Mouse (Mus musculus) liver, postnatal 0 days (tissue): ENCODE data around the gene Esp31. TPM values are rescaled to one million over a fixed set of nuclear protein-coding genes. Genes with fewer than 3 reads are reported as not detected.

ENCODE experiments used
- ATAC-seq: fragments of 200-750 bp; cut with Nextera tagmentation; 2 replicates; pipeline ENCODE4 v1.8.0; 2017; ENCODE audit warnings: mild to moderate bottlenecking, moderate library complexity
- DNase-seq: peaks from one replicate; pipeline ENCODE4 v3.0.0-alpha.2; 2016
- H3K27ac ChIP-seq: fragments of 300-500 bp; sonication (generic); 2 replicates; pipeline ENCODE4 v1.5.1; 2014; ENCODE audit warnings: antibody characterized with exemption, moderate library complexity, mild to moderate bottlenecking, low read depth
- H3K27me3 ChIP-seq: fragments of 300-500 bp; sonication (generic); 2 replicates; pipeline ENCODE4 v1.6.1; 2014; ENCODE audit warnings: low read length, control low read depth, mixed read lengths; ENCODE audit not compliant: insufficient read depth
- H3K36me3 ChIP-seq: fragments of 300-500 bp; sonication (generic); replicated peaks from 2 replicates; pipeline ENCODE4 v1.6.1; 2014; ENCODE audit warnings: mild to moderate bottlenecking, control low read depth, low read length, moderate library complexity, mixed read lengths; ENCODE audit not compliant: insufficient read depth
- H3K4me1 ChIP-seq: fragments of 300-500 bp; sonication (generic); 2 replicates; pipeline ENCODE4 v1.6.1; 2014; ENCODE audit warnings: antibody characterized with exemption, mild to moderate bottlenecking, control low read depth; ENCODE audit not compliant: insufficient read depth
- H3K4me2 ChIP-seq: fragments of 300-500 bp; sonication (generic); 2 replicates; pipeline ENCODE4 v1.6.1; 2014; ENCODE audit warnings: low read depth, mild to moderate bottlenecking, low read length, moderate library complexity, mixed read lengths
- H3K4me3 ChIP-seq: fragments of 300-500 bp; sonication (generic); 2 replicates; pipeline ENCODE4 v1.5.1; 2014; ENCODE audit warnings: low read depth, low read length
- H3K9ac ChIP-seq: fragments of 300-500 bp; sonication (generic); replicated peaks from 2 replicates; pipeline ENCODE4 v1.6.1; 2014; ENCODE audit warnings: mild to moderate bottlenecking, moderate library complexity
- H3K9me3 ChIP-seq: fragments of 300-500 bp; sonication (generic); 2 replicates; pipeline ENCODE4 v1.6.1; 2016; ENCODE audit warnings: mild to moderate bottlenecking, control low read depth, low read length, mixed read lengths
- CTCF ChIP-seq: sonication (generic); IDR thresholded peaks from 2 replicates; pipeline ENCODE4 v1.5.1; 2016; ENCODE audit warnings: antibody characterized with exemption, low read depth
- EP300 ChIP-seq: IDR thresholded peaks from 2 replicates; pipeline ENCODE4 v1.6.1; 2016; ENCODE audit warnings: antibody characterized with exemption, low read depth, mild to moderate bottlenecking
- WGBS: fragments of 180-500 bp; shearing (Covaris S2); extraction: QIAGEN DNeasy Blood & Tissue Kit; methylation state at CpG from one replicate; pipeline ENCODE4 v1.1.7; 2014; ENCODE audit not compliant: insufficient replicate concordance; 5-methylcytosine and 5-hydroxymethylcytosine counted together
- polyA plus RNA-seq: library from polyadenylated mRNA; unstranded; fragments of >200 nt; fragmentation: Nextera tagmentation; extraction: Ambion mirVana; gene quantifications from 2 replicates; pipeline ENCODE4 v1.2.1, GENCODE M21; 2015

Gene Esp31
- not detected in 2 replicates for polyA plus RNA-seq

DNA sequence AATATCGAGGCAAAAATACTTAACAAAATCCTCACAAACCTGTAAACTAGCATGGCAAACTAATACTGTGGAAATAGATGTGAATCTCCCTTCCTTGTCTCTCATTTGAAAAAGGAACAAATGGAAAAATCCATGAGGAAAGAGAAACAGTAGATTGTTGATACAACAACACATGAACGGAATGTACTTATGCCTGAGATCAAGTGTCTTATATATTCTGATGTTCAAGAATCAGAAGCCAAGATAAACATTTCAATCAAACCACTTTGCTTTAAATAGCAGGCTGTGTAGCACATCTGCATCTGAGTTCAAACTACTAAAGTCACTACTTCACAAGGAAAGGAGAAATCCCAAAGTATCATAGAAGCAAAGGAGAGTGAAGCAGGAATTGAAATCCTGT, at the start of gene Esp31:
TSS of gene Esp31 (plus strand) at position 301 of the 400 bp plus-strand sequence.
- DNase-seq, result no peak
- Histone ChIP-seq H3K4me1 (no peaks in the 10 kb centered on the region), H3K4me3 (no peak within 1 kb of the TSS), H3K4me2 (no peak within 1 kb of the TSS), H3K27me3 (no peaks in the 10 kb centered on the region), H3K9ac (no peak within 1 kb of the TSS), H3K36me3 (no peaks in the 10 kb centered on the region), H3K27ac (no peak within 1 kb of the TSS), H3K9me3 (no peaks in the 10 kb centered on the region)
- WGBS, result 62% methylated on average over 2 of the region's 2 CpGs
- no peak for ATAC-seq
- TF ChIP-seq CTCF (no peak), EP300 (no peak)

Other genes with a start within 250 kb of the Esp31 start
- not detected in 2 replicates for gene Esp36, start 219.3 kb upstream of the Esp31 start, polyA plus RNA-seq
- not detected in 2 replicates for gene Esp34, start 85.3 kb upstream of the Esp31 start, polyA plus RNA-seq